Mouse (Mus musculus): ENCODE data around the gene Jade2. TPM values are rescaled to one million over a fixed set of nuclear protein-coding genes. Genes with fewer than 3 reads are reported as not detected.

Jade2 gene
- polyA plus RNA-seq (2015; fragmentation: Nextera tagmentation; extraction: Ambion mirVana): 0.69 and 1.6 TPM in 2 replicates

DNA sequence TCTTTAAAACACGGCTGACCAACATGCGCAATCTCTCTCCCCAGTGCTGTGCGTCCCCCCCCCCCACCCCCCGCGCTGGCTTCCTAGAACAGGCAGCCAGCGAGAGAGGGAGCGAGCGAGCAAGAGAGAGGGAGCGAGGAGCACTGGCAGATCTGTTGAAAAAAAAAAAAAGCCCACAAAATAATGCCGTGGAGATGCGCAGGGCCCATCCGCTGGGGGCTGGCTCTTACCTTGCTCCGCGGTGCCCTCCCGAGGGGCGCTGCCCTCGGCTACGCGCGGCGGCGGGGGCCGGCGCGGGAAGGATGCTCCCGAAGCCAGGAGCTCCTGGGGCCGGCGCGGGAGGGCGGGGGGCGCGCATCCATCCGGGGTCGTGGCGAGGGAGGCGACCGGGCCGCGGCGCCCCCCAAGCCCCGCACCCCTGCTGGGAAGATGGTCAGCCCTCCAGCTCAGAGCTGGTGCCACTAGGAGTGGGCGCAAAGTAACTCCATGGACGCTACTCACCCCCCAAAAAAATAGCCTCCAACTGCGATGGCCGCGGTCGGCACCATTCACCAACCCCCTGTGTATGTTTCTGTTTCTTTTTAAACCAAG lies at the start of gene Jade2:
Gene Jade2, minus strand, starts transcription at position 573 of the 591 bp plus-strand sequence.
- 0% methylated on average over 40 of the region's 47 CpGs for WGBS

GRCm38 (mm10) chr11:51904224-51904623 lies 46.8 kb upstream of the Jade2 start:
- H3K27me3 ChIP-seq (replicated peaks): no peaks in the 10 kb centered on the region
- H3K4me3 ChIP-seq (replicated peaks): no peak overlapping the region
- H3K4me1 ChIP-seq: no peaks in the 10 kb centered on the region
- no peak overlapping the region for H3K4me2 ChIP-seq
- H3K9ac ChIP-seq (replicated peaks): no peak overlapping the region
- WGBS: 94% methylated on average over 3 of the region's 3 CpGs
- ATAC-seq (ENCODE audit: low FRiP score): no peak
- H3K9me3 ChIP-seq (replicated peaks): no peaks in the 10 kb centered on the region
- H3K36me3 ChIP-seq: no peaks in the 10 kb centered on the region
- H3K27ac ChIP-seq (replicated peaks): no peak overlapping the region

More for the DNA sequence above, at the start of gene Jade2:
- Histone ChIP-seq H3K4me2 (peak within 1 kb of the TSS; percentile 85), H3K27ac (replicated peaks) (peak within 1 kb of the TSS; percentile 72), H3K9me3 (replicated peaks) (no peaks in the 10 kb centered on the region), H3K36me3 (no peaks in the 10 kb centered on the region), H3K9ac (replicated peaks) (peak within 1 kb of the TSS; percentile 54), H3K4me3 (replicated peaks) (peak within 1 kb of the TSS; percentile 54), H3K4me1 (peaks cover 43% of the 10 kb centered on the region), H3K27me3 (replicated peaks) (peaks cover 15% of the 10 kb centered on the region)
- ATAC-seq (ENCODE audit: low FRiP score): 0 out of 2 replicates have a peak, but pooled peaks have one; percentile 33

- 94% methylated on average over 10 of the region's 10 CpGs for WGBS
- Histone ChIP-seq H3K27ac (replicated peaks) (no peak overlapping the region), H3K4me2 (no peak overlapping the region), H3K9me3 (replicated peaks) (no peaks in the 10 kb centered on the region), H3K27me3 (replicated peaks) (no peaks in the 10 kb centered on the region), H3K4me1 (no peaks in the 10 kb centered on the region), H3K4me3 (replicated peaks) (no peak overlapping the region), H3K9ac (replicated peaks) (no peak overlapping the region), H3K36me3 (no peaks in the 10 kb centered on the region)
- no peak for ATAC-seq (ENCODE audit: low FRiP score)
Observed at GRCm38 (mm10) chr11:51899691-51900090, 42.2 kb upstream of the Jade2 start.

- no peak overlapping the region for H3K4me3 ChIP-seq (replicated peaks)
- ATAC-seq (ENCODE audit: low FRiP score): no peak
- H3K9ac ChIP-seq (replicated peaks): no peak overlapping the region
- 70% methylated on average over 21 of the region's 21 CpGs for WGBS
- no peak overlapping the region for H3K4me2 ChIP-seq
- H3K27ac ChIP-seq (replicated peaks): no peak overlapping the region
- no peaks in the 10 kb centered on the region for H3K4me1 ChIP-seq
- no peaks in the 10 kb centered on the region for H3K36me3 ChIP-seq
- H3K27me3 ChIP-seq (replicated peaks): no peaks in the 10 kb centered on the region
- no peaks in the 10 kb centered on the region for H3K9me3 ChIP-seq (replicated peaks)
Observed at GRCm38 (mm10) chr11:51898326-51899080, 41.0 kb upstream of the Jade2 start.

DNA sequence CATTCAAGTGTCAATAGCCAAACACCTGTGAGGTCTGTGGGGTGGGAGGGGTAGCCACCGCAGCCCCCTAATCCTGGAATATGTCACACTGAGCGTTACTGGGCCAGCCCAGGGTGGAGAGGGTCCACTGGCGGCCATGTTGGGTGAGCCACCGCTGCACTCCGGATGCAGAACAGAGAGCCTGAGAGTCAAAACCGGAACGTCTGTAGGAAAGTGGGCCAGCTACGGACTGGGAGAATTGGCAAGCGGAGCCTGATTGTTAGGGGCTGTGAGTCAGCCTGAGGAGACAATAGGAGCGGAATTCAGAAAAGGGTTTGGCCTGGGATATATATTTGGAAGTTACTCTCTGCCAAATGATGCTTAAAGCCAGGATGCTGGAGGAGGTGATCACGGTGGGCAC lies 39.9 kb upstream of the Jade2 start:
- 84% methylated on average over 11 of the region's 11 CpGs for WGBS
- Histone ChIP-seq H3K4me2 (no peak overlapping the region), H3K4me3 (replicated peaks) (no peak overlapping the region), H3K27ac (replicated peaks) (no peak overlapping the region), H3K27me3 (replicated peaks) (no peaks in the 10 kb centered on the region), H3K9me3 (replicated peaks) (no peaks in the 10 kb centered on the region), H3K4me1 (no peaks in the 10 kb centered on the region), H3K9ac (replicated peaks) (no peak overlapping the region), H3K36me3 (no peaks in the 10 kb centered on the region)
- no peak for ATAC-seq (ENCODE audit: low FRiP score)

- Histone ChIP-seq H3K9me3 (replicated peaks) (no peaks in the 10 kb centered on the region), H3K4me2 (no peak overlapping the region), H3K4me3 (replicated peaks) (no peak overlapping the region), H3K36me3 (no peaks in the 10 kb centered on the region), H3K27me3 (replicated peaks) (no peaks in the 10 kb centered on the region), H3K27ac (replicated peaks) (no peak overlapping the region), H3K4me1 (no peaks in the 10 kb centered on the region), H3K9ac (replicated peaks) (no peak overlapping the region)
- 26% methylated on average over 4 of the region's 4 CpGs for WGBS
- ATAC-seq (ENCODE audit: low FRiP score): no peak
Observed at GRCm38 (mm10) chr11:51896012-51896411, 38.6 kb upstream of the Jade2 start.

DNA sequence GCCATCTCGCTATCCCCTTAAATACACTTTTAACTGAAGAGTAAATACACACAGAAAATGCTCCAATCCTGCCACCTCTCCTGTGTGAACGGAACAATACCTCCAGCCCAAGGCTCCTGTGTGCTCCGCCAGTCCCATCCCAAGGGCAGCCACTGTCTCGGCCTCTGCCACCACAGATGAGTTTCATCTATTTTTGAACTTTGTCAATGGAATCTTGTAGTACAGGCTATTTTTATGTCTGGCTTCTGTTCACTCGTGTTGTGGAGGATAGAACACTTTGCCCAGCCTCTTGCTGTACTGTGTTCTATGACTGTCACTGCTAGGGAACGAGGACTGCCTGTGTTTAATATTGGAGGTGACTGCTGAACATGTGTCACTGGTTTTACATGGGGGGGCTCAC lies 28.2 kb upstream of the Jade2 start:
- ATAC-seq (ENCODE audit: low FRiP score): no peak
- H3K4me1 ChIP-seq: no peaks in the 10 kb centered on the region
- no peak overlapping the region for H3K9ac ChIP-seq (replicated peaks)
- no peaks in the 10 kb centered on the region for H3K9me3 ChIP-seq (replicated peaks)
- H3K4me3 ChIP-seq (replicated peaks): no peak overlapping the region
- no peak overlapping the region for H3K4me2 ChIP-seq
- no peaks in the 10 kb centered on the region for H3K36me3 ChIP-seq
- no peak overlapping the region for H3K27ac ChIP-seq (replicated peaks)
- WGBS: 90% methylated on average over 6 of the region's 6 CpGs
- no peaks in the 10 kb centered on the region for H3K27me3 ChIP-seq (replicated peaks)

- Histone ChIP-seq H3K9me3 (replicated peaks) (no peaks in the 10 kb centered on the region), H3K9ac (replicated peaks) (no peak overlapping the region), H3K27me3 (replicated peaks) (no peaks in the 10 kb centered on the region), H3K4me2 (no peak overlapping the region), H3K27ac (replicated peaks) (no peak overlapping the region), H3K36me3 (no peaks in the 10 kb centered on the region), H3K4me3 (replicated peaks) (no peak overlapping the region), H3K4me1 (no peaks in the 10 kb centered on the region)
- ATAC-seq (ENCODE audit: low FRiP score): no peak
- WGBS: 61% methylated on average over 1 of the region's 1 CpGs
Observed at GRCm38 (mm10) chr11:51884092-51884491, 26.6 kb upstream of the Jade2 start.

GRCm38 (mm10) chr11:51883670-51884069 lies 26.2 kb upstream of the Jade2 start:
- no peaks in the 10 kb centered on the region for H3K4me1 ChIP-seq
- H3K36me3 ChIP-seq: no peaks in the 10 kb centered on the region
- H3K27ac ChIP-seq (replicated peaks): no peak overlapping the region
- 62% methylated on average over 5 of the region's 5 CpGs for WGBS
- H3K27me3 ChIP-seq (replicated peaks): no peaks in the 10 kb centered on the region
- ATAC-seq (ENCODE audit: low FRiP score): no peak
- H3K9ac ChIP-seq (replicated peaks): no peak overlapping the region
- H3K4me3 ChIP-seq (replicated peaks): no peak overlapping the region
- no peak overlapping the region for H3K4me2 ChIP-seq
- H3K9me3 ChIP-seq (replicated peaks): no peaks in the 10 kb centered on the region

- Histone ChIP-seq H3K9me3 (replicated peaks) (no peaks in the 10 kb centered on the region), H3K4me3 (replicated peaks) (no peak overlapping the region), H3K9ac (replicated peaks) (no peak overlapping the region), H3K4me1 (no peaks in the 10 kb centered on the region), H3K36me3 (no peaks in the 10 kb centered on the region), H3K27me3 (replicated peaks) (no peaks in the 10 kb centered on the region), H3K27ac (replicated peaks) (no peak overlapping the region), H3K4me2 (no peak overlapping the region)
- 86% methylated on average over 7 of the region's 7 CpGs for WGBS
- ATAC-seq (ENCODE audit: low FRiP score): no peak
Observed at GRCm38 (mm10) chr11:51881776-51882175, 24.3 kb upstream of the Jade2 start.

DNA sequence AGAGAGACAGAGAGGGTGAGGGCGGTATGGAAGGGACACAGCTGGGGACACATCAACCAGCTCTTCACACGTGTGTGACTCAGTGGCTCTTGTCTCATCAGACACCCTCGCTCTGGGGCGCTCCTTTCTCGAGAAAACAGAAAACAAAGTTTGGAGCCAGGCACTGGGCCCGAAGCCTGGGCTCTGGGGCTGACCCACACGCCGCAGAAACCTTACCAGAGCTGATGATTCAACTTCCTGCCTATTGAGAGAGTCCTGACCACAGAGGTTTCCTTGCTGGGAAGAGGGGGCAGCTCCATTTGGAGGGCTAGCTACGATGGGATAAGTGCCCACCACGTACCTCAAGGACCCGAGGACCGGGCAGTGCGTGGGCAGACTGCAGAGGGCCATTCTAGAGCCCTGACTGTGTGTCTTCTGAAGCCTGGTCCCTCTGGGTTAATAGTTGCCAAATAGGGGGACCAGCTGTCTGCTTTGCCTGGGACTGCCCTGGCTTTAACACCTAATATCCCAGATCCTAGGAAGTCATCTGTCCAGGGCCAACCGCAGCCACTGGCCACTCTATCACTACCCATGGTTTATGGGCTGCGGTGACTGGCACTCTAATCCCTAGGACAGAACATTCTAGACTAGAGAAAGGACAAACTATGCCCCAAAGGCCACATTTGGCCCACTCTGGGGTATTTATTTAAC lies 23.7 kb upstream of the Jade2 start:
- Histone ChIP-seq H3K4me2 (no peak overlapping the region), H3K4me1 (no peaks in the 10 kb centered on the region), H3K9ac (replicated peaks) (no peak overlapping the region), H3K27ac (replicated peaks) (no peak overlapping the region), H3K4me3 (replicated peaks) (no peak overlapping the region), H3K27me3 (replicated peaks) (no peaks in the 10 kb centered on the region), H3K9me3 (replicated peaks) (no peaks in the 10 kb centered on the region), H3K36me3 (no peaks in the 10 kb centered on the region)
- 91% methylated on average over 15 of the region's 15 CpGs for WGBS
- ATAC-seq (ENCODE audit: low FRiP score): no peak

DNA sequence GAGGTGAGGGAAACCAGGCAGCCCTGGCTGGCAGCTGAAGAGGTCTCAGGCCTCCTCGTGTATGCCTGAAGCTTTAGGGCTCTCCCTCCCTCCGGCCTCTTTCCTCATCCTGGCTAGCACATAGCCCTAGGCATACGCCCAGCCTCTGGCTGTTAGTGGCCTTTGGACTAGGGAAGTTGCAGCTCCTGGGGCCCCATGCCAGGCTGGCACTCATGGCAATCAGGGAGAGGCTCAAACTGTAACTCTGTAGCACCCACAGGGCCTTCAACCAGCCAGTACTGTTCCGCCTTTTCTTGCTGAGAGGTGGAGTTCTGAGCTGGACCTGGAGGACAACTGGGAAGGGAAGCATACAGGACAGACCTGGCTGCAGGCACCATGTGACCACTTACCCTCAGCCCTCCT lies 19.5 kb upstream of the Jade2 start:
- Histone ChIP-seq H3K4me3 (replicated peaks) (no peak overlapping the region), H3K4me1 (no peaks in the 10 kb centered on the region), H3K27ac (replicated peaks) (no peak overlapping the region), H3K36me3 (no peaks in the 10 kb centered on the region), H3K27me3 (replicated peaks) (no peaks in the 10 kb centered on the region), H3K9me3 (replicated peaks) (no peaks in the 10 kb centered on the region), H3K9ac (replicated peaks) (no peak overlapping the region), H3K4me2 (no peak overlapping the region)
- WGBS: 86% methylated on average over 4 of the region's 4 CpGs
- ATAC-seq (ENCODE audit: low FRiP score): no peak

Data from neural tube, embryonic 15.5 days (tissue).